Mouse (Mus musculus): ENCODE results near the gene Zdhhc19. TPM values are rescaled to one million over a fixed set of nuclear protein-coding genes. Genes with fewer than 3 reads are reported as not detected.

The Zdhhc19 gene
- polyA plus RNA-seq (2017; shearing (Covaris generic)), result under 1 TPM in 1 of 3 experiments, not detected in 2; 0.32 TPM

- ATAC-seq, result no peak
These were observed at the start of gene Zdhhc19 for GRCm38 (mm10) chr16:32495965-32496364. Gene Zdhhc19 (plus strand): TSS chr16:32496265.

- ATAC-seq, result no peak
These were observed 49.4 kb upstream of the Zdhhc19 start for GRCm38 (mm10) chr16:32446563-32447138.

GRCm38 (mm10) chr16:32449665-32450064 is 46.4 kb upstream of the Zdhhc19 start:
- ATAC-seq, result no peak

- ATAC-seq, result no peak
These were observed 45.9 kb upstream of the Zdhhc19 start for GRCm38 (mm10) chr16:32450133-32450532.

DNA sequence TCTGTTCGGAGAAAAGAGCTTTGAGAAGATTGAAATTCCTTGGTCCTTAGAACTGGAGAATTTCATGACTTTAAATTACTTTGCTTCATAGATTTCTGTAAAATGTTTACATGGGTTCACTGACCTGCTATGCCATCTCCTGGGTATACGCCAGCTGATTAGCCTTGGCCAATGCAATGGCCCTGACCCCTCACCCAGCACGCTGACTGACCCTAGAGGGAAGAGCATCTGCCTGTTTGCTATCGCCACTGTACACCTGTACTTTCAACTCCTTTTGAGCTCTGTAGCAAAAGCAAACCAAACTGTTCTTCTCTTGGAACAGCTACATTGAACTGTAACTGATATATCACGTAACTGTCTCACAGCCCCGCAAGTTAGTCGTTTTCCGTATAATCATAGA is 43.0 kb upstream of the Zdhhc19 start:
- no peak for ATAC-seq

- no peak for ATAC-seq
These were observed 41.4 kb upstream of the Zdhhc19 start for GRCm38 (mm10) chr16:32454646-32455045.

DNA sequence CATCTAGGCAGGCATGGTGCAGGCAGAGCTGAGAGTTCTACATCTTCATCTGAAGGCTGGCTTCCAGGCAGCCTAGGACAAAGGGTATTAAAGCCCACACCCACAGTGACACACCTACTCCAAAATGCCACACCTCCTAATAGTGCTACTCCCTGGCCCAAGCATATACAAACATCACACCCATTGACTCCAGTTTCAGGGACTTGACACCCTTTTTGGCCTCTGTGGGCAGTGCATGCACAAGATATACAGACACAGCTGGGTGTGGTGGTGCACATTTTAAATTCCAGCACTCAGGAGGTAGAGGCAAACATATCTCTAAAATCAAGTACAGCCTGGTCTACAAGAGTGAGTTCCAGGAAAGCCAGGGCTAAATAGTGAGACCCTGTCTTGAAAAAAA is 40.0 kb upstream of the Zdhhc19 start:
- no peak for ATAC-seq

DNA sequence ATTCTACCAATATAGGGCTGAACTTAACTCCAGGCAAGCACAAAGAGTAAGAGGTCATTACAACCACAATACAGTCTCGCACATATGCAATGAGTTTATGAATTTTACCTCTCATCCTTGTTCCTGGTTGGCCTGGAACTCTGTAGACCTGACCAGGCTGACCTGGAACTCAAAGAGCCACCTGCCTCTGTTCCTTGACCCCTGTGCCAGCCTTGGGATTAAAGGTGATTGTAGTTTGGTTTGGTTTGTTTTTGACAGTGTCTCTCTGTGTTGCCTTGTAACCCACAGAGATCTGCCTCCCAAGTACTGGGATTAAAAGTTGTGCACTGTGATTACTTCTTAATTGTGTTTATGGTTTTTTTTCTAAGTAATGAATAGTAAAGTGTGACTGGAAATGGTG is 39.3 kb upstream of the Zdhhc19 start:
- no peak for ATAC-seq

DNA sequence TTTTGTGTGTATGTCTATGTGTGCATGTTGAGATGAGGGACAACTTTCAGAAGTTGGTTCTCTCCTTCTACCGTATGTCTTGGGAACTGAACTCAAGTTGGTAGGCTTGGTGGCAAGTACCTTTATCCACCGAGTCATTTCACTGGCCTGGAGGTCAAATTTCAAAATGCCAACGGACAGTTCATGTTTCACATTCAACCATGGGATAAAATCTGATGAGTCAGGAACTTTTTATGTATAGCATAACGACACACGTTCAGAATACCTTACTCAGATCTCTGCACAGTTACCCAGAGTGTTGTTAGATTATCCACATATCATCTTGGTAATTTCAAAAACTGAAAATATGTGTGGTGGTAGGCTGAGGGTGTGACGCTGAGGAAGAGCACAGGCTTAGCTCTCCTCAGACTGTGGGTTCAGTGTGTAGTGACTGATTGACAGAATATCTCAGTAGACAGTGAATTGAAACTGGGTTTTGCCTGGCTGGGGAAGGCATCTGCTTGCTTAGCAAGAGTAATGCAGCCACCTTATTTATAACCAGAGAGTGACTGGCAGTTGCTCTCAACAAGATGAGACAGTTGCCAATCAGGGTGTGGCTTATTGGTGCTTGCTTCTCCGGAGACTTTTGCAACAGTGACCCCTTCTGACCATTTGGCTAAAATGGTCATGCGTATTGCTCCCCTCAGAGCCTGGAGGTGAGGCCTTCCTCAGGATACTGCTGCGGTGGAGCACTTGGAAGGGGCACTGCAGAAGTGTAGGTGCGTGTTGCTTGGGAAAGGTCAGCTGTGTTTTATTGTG is 38.3 kb upstream of the Zdhhc19 start:
- ATAC-seq, result no peak

DNA sequence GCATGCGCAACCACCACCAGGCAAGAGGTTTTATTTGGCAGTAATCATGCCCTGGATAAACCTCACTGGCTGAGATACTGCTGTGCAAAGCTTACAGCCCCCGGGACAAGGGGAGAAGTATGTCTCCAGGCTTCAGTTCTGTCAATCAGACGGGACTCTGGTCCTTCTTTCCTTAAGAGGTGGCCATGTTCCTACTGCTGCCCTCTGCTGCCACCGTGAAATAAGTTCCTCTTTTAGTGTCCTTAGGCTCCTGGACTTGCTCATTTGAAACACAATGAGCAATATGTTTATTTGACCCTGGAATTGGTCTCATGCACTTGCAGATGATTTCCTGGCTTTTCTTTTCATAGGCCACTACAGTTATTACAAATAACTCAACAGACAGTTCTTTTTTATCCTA is 35.5 kb upstream of the Zdhhc19 start:
- no peak for ATAC-seq

GRCm38 (mm10) chr16:32461713-32462112 is 34.4 kb upstream of the Zdhhc19 start:
- ATAC-seq, result no peak

- no peak for ATAC-seq
These were observed 33.1 kb upstream of the Zdhhc19 start for GRCm38 (mm10) chr16:32462950-32463349.

GRCm38 (mm10) chr16:32463426-32463825 is 32.6 kb upstream of the Zdhhc19 start:
- no peak for ATAC-seq

DNA sequence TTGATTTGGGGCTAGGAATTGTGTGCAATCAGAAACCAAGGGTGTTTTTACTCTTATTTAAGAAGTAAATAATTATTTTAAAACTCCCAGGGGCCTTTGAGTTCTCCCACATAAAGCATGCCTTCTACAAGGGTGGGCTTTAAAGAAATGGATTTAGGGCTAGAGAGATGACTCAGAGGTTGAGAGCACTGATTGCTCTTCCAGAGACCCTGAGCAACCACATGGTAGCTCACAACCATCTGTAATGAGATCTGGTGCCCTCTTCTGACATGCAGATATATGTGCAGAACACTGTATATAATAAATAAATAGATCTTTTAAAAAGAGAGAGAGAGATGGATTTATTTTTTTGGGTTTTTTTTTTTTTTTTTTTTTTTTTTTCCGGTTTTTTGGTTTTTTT is 31.2 kb upstream of the Zdhhc19 start:
- ATAC-seq, result no peak

GRCm38 (mm10) chr16:32468488-32468887 is 27.6 kb upstream of the Zdhhc19 start:
- no peak for ATAC-seq

GRCm38 (mm10) chr16:32469404-32470105 is 26.5 kb upstream of the Zdhhc19 start:
- ATAC-seq, result no peak

- no peak for ATAC-seq
These were observed 23.6 kb upstream of the Zdhhc19 start for GRCm38 (mm10) chr16:32472276-32473015.

DNA sequence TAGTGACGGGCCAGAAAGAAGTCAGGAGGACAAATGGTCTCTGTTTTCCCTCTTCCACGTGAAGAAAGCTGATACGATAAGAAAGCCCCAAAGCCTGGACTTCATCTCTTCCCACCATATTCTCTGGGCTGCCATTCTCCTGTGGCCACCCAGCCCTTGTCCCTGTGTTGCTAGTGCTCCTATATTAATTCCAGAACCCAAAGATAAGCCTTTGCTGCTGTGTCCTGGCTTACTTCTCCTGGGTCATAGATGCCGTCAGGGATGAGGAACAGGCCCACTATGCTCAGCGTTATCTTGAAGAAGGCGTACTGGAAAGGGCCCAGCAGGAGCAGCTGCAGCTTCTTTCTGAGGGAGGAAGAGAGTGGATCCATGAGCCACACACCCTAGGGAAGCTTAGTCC is 18.8 kb upstream of the Zdhhc19 start:
- ATAC-seq, result no peak

DNA sequence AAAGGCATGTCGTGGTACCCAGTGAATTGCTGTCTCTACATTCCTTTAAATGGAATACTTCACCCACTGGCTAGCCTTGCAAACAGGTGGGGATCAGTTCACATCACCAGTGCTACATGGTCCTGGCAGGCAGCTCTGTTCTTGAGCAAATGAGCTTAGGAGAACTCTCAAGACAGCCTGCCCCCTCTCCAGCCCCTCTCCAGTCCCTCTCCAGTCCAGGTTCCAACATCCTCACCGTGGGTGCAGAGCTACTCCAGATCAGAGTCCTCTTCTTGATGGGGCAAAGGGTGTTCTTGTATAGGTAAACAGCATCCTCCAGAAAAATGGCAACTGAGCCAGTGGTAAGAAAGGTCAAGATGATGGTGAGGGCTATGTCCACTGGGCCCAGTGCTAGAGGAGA is 16.6 kb upstream of the Zdhhc19 start:
- ATAC-seq, result no peak

DNA sequence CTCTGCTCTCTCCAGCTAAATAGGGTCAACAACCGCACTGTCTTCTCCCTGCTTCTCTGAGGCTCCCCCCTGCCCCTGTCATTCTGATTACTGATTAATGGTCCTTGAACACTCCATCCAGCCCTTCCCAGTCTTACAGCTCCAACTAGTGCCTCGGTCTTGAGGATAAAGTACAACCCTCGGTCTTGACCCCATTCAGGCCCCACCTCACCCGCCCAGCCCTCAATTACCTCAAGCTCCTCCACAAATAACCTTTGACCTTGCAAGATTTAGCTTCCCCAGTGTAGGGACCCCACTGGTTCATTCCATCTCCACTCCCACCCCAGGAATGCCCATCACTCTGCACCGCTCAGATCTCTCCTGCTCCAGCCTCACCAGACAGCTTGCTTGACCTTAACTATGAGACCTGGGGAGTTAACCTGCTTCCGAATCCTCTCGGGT is 11.6 kb upstream of the Zdhhc19 start:
- ATAC-seq, result no peak

GRCm38 (mm10) chr16:32485209-32485608 is 10.9 kb upstream of the Zdhhc19 start:
- ATAC-seq, result no peak

DNA sequence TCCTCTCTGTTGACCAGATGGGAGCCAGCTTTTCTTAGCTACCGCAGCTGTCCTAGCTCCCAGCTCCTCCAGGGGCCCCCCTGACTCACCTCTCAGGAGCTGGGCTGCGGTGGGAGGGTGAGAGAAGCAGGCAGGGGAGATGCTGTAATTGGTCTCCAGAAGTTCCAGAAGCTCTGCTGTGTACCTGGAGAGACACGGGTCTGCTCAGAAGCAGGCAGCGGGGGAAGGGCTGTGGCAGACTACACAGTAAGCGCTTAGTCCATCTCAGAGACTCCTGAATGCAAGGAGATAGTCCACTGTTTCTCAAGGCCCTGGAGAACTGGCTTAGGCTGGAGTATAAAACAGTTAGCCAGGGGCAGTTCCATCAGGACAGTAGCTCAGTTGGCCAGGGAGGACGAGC is 10.0 kb upstream of the Zdhhc19 start:
- no peak for ATAC-seq
